Mouse (Mus musculus) kidney, embryonic 16.5 days (tissue): ENCODE results near the gene Tex44. TPM values are rescaled to one million over a fixed set of nuclear protein-coding genes. Genes with fewer than 3 reads are reported as not detected.
A peak's percentile ranks its signal among the peaks of the same experiment; 100 is the strongest.

Experiments
- ATAC-seq: fragments of 200-750 bp; cut with Nextera tagmentation; 2 replicates; pipeline ENCODE4 v1.8.0; 2017; ENCODE audit warnings: moderate TSS enrichment; ENCODE audit not compliant: low FRiP score, low TSS enrichment
- H3K27ac ChIP-seq: fragments of 300-500 bp; sonication (generic); 2 replicates; pipeline ENCODE4 v1.5.1; 2014; ENCODE audit warnings: low read length
- H3K27me3 ChIP-seq: fragments of 300-500 bp; sonication (generic); 2 replicates; pipeline ENCODE4 v1.6.1; 2014; ENCODE audit warnings: low read length, control low read depth, mixed read lengths; ENCODE audit not compliant: insufficient read depth
- H3K36me3 ChIP-seq: fragments of 300-500 bp; sonication (generic); 2 replicates; pipeline ENCODE4 v1.6.1; 2014; ENCODE audit warnings: low read length, control low read depth, mixed read lengths; ENCODE audit not compliant: insufficient read depth
- H3K4me1 ChIP-seq: fragments of 300-500 bp; sonication (generic); 2 replicates; pipeline ENCODE4 v1.6.1; 2014; ENCODE audit warnings: low read length, control low read depth, mixed read lengths; ENCODE audit not compliant: insufficient read depth
- H3K4me2 ChIP-seq: fragments of 300-500 bp; sonication (generic); replicated peaks from 2 replicates; pipeline ENCODE4 v1.6.1; 2014; ENCODE audit warnings: low read depth, low read length
- H3K4me3 ChIP-seq: fragments of 300-500 bp; sonication (generic); 2 replicates; pipeline ENCODE4 v1.5.1; 2014; ENCODE audit warnings: mild to moderate bottlenecking, low read length
- H3K9ac ChIP-seq: fragments of 300-500 bp; sonication (generic); replicated peaks from 2 replicates; pipeline ENCODE4 v1.6.1; 2014; ENCODE audit warnings: low read length
- H3K9me3 ChIP-seq: fragments of 300-500 bp; sonication (generic); 2 replicates; pipeline ENCODE4 v1.6.1; 2016; ENCODE audit warnings: low read length, control low read depth
- WGBS: fragments of 180-500 bp; shearing (Covaris S2); extraction: QIAGEN DNeasy Blood & Tissue Kit; methylation state at CpG from one replicate; pipeline ENCODE4 v1.1.7; 2014; 5-methylcytosine and 5-hydroxymethylcytosine counted together
- polyA plus RNA-seq: library from polyadenylated mRNA; unstranded; fragments of >200 nt; fragmentation: Nextera tagmentation; extraction: Ambion mirVana; gene quantifications from 2 replicates; pipeline ENCODE4 v1.2.1, GENCODE M21; 2015

Gene Tex44
- polyA plus RNA-seq, result not detected in 2 replicates

GRCm38 (mm10) chr1:86426128-86426527, at the start of gene Tex44, which contains the start of gene Nmur1:
TSS of gene Tex44 (plus strand) at chr1:86426329.
TSS of gene Nmur1 (minus strand) at chr1:86426228.
- no peak within 1 kb of the TSS for H3K4me3 ChIP-seq
- H3K9ac ChIP-seq, result no peak within 1 kb of the TSS
- no peak within 1 kb of the TSS for H3K4me2 ChIP-seq
- no peaks in the 10 kb centered on the region for H3K36me3 ChIP-seq
- no peaks in the 10 kb centered on the region for H3K27me3 ChIP-seq
- ATAC-seq, result no peak
- no peak within 1 kb of the TSS for H3K27ac ChIP-seq
- no peaks in the 10 kb centered on the region for H3K9me3 ChIP-seq
- H3K4me1 ChIP-seq, result 0 out of 2 replicates have a peak, but pooled peaks cover 3% of the 10 kb centered on the region
- WGBS, result 92% methylated on average over 8 of the region's 8 CpGs

GRCm38 (mm10) chr1:86376354-86376753, 49.8 kb upstream of the Tex44 start:
- Histone ChIP-seq H3K27me3 (no peaks in the 10 kb centered on the region), H3K27ac (no peak overlapping the region), H3K4me3 (no peak overlapping the region), H3K9ac (no peak overlapping the region), H3K36me3 (no peaks in the 10 kb centered on the region), H3K4me2 (no peak overlapping the region), H3K4me1 (peaks cover 12% of the 10 kb centered on the region), H3K9me3 (no peaks in the 10 kb centered on the region)
- WGBS, result 61% methylated on average over 5 of the region's 5 CpGs
- no peak for ATAC-seq

GRCm38 (mm10) chr1:86378662-86379061, 47.5 kb upstream of the Tex44 start:
- H3K9ac ChIP-seq, result no peak overlapping the region
- H3K4me2 ChIP-seq, result no peak overlapping the region
- no peak overlapping the region for H3K4me3 ChIP-seq
- H3K36me3 ChIP-seq, result no peaks in the 10 kb centered on the region
- no peaks in the 10 kb centered on the region for H3K9me3 ChIP-seq
- WGBS, result 14% methylated on average over 6 of the region's 6 CpGs
- no peak overlapping the region for H3K27ac ChIP-seq
- no peaks in the 10 kb centered on the region for H3K27me3 ChIP-seq
- H3K4me1 ChIP-seq, result peaks cover 12% of the 10 kb centered on the region
- ATAC-seq, result no peak

- Histone ChIP-seq H3K9ac (no peak overlapping the region), H3K36me3 (no peaks in the 10 kb centered on the region), H3K9me3 (no peaks in the 10 kb centered on the region), H3K4me2 (no peak overlapping the region), H3K4me3 (no peak overlapping the region), H3K27me3 (no peaks in the 10 kb centered on the region), H3K4me1 (peaks cover 12% of the 10 kb centered on the region), H3K27ac (no peak overlapping the region)
- WGBS, result 50% methylated on average over 9 of the region's 9 CpGs
- no peak for ATAC-seq
Measured at GRCm38 (mm10) chr1:86379161-86379569, 47.0 kb upstream of the Tex44 start.

- Histone ChIP-seq H3K4me2 (0 out of 2 replicates have a peak overlapping the region, but pooled peaks have one; percentile 0), H3K9ac (no peak overlapping the region), H3K36me3 (no peaks in the 10 kb centered on the region), H3K27me3 (no peaks in the 10 kb centered on the region), H3K4me1 (peaks cover 12% of the 10 kb centered on the region), H3K27ac (no peak overlapping the region), H3K4me3 (no peak overlapping the region), H3K9me3 (no peaks in the 10 kb centered on the region)
- WGBS, result 41% methylated on average over 13 of the region's 13 CpGs
- ATAC-seq, result no peak
Measured at GRCm38 (mm10) chr1:86381027-86381426, 45.1 kb upstream of the Tex44 start.

GRCm38 (mm10) chr1:86389230-86389629, 36.9 kb upstream of the Tex44 start:
- peak; percentile 42; the same call in 1 of the 2 replicates for ATAC-seq
- Histone ChIP-seq H3K27me3 (no peaks in the 10 kb centered on the region), H3K36me3 (no peaks in the 10 kb centered on the region), H3K4me3 (no peak overlapping the region), H3K9me3 (no peaks in the 10 kb centered on the region), H3K27ac (no peak overlapping the region), H3K4me1 (no peaks in the 10 kb centered on the region), H3K9ac (no peak overlapping the region), H3K4me2 (no peak overlapping the region)
- WGBS, result 3% methylated on average over 11 of the region's 11 CpGs

GRCm38 (mm10) chr1:86391425-86391824, 34.7 kb upstream of the Tex44 start:
- Histone ChIP-seq H3K27ac (no peak overlapping the region), H3K4me1 (no peaks in the 10 kb centered on the region), H3K27me3 (no peaks in the 10 kb centered on the region), H3K4me2 (no peak overlapping the region), H3K36me3 (no peaks in the 10 kb centered on the region), H3K9ac (no peak overlapping the region), H3K9me3 (no peaks in the 10 kb centered on the region), H3K4me3 (no peak overlapping the region)
- WGBS, result 48% methylated on average over 2 of the region's 2 CpGs
- ATAC-seq, result no peak

- Histone ChIP-seq H3K27ac (no peak overlapping the region), H3K4me1 (no peaks in the 10 kb centered on the region), H3K4me2 (no peak overlapping the region), H3K4me3 (no peak overlapping the region), H3K36me3 (no peaks in the 10 kb centered on the region), H3K9me3 (no peaks in the 10 kb centered on the region), H3K9ac (no peak overlapping the region), H3K27me3 (no peaks in the 10 kb centered on the region)
- ATAC-seq, result no peak
- 76% methylated on average over 3 of the region's 3 CpGs for WGBS
Measured at GRCm38 (mm10) chr1:86393219-86393618, 32.9 kb upstream of the Tex44 start.

- WGBS, result 85% methylated on average over 3 of the region's 3 CpGs
- H3K9ac ChIP-seq, result no peak overlapping the region
- H3K27me3 ChIP-seq, result no peaks in the 10 kb centered on the region
- no peak overlapping the region for H3K27ac ChIP-seq
- no peak overlapping the region for H3K4me3 ChIP-seq
- no peaks in the 10 kb centered on the region for H3K4me1 ChIP-seq
- no peak for ATAC-seq
- no peak overlapping the region for H3K4me2 ChIP-seq
- H3K36me3 ChIP-seq, result no peaks in the 10 kb centered on the region
- no peaks in the 10 kb centered on the region for H3K9me3 ChIP-seq
Measured at GRCm38 (mm10) chr1:86394246-86394645, 31.9 kb upstream of the Tex44 start.

- H3K4me1 ChIP-seq, result no peaks in the 10 kb centered on the region
Measured at GRCm38 (mm10) chr1:86395897-86396296, 30.2 kb upstream of the Tex44 start.

More at GRCm38 (mm10) chr1:86395897-86396296, 30.2 kb upstream of the Tex44 start:
- no peak overlapping the region for H3K4me2 ChIP-seq
- no peak overlapping the region for H3K4me3 ChIP-seq
- H3K9me3 ChIP-seq, result no peaks in the 10 kb centered on the region
- H3K36me3 ChIP-seq, result no peaks in the 10 kb centered on the region
- 71% methylated on average over 7 of the region's 7 CpGs for WGBS
- H3K27ac ChIP-seq, result no peak overlapping the region
- no peak for ATAC-seq
- H3K9ac ChIP-seq, result no peak overlapping the region
- no peaks in the 10 kb centered on the region for H3K27me3 ChIP-seq
